Mouse (Mus musculus) neural tube, embryonic 14.5 days (tissue): ENCODE measurements around the gene Dcun1d4. TPM values are rescaled to one million over a fixed set of nuclear protein-coding genes. Genes with fewer than 3 reads are reported as not detected.
A peak's percentile ranks its signal among the peaks of the same experiment; 100 is the strongest.

Source experiments
- ATAC-seq: fragments of 200-750 bp; cut with Nextera tagmentation; 2 replicates; pipeline ENCODE4 v1.8.0; 2017; ENCODE audit warnings: low read depth, mild to moderate bottlenecking, moderate TSS enrichment, moderate library complexity
- H3K27ac ChIP-seq: fragments of 300-500 bp; sonication (generic); 2 replicates; pipeline ENCODE4 v1.5.1; 2014; ENCODE audit warnings: low read depth, mild to moderate bottlenecking, control low read depth, low read length, moderate library complexity, mixed read lengths
- H3K27me3 ChIP-seq: fragments of 300-500 bp; sonication (generic); 2 replicates; pipeline ENCODE4 v1.6.1; 2014; ENCODE audit warnings: low read length; ENCODE audit not compliant: control insufficient read depth, insufficient read depth
- H3K36me3 ChIP-seq: fragments of 300-500 bp; sonication (generic); 2 replicates; pipeline ENCODE4 v1.6.1; 2014; ENCODE audit warnings: low read length, mixed read lengths; ENCODE audit not compliant: control insufficient read depth, insufficient read depth
- H3K4me1 ChIP-seq: fragments of 300-500 bp; sonication (generic); 2 replicates; pipeline ENCODE4 v1.6.1; 2014; ENCODE audit warnings: low read length; ENCODE audit not compliant: control insufficient read depth, insufficient read depth
- H3K4me2 ChIP-seq: fragments of 300-500 bp; sonication (generic); 2 replicates; pipeline ENCODE4 v1.6.1; 2014; ENCODE audit warnings: mild to moderate bottlenecking, low read depth, low read length, control low read depth
- H3K4me3 ChIP-seq: fragments of 300-500 bp; sonication (generic); 2 replicates; pipeline ENCODE4 v1.5.1; 2014; ENCODE audit warnings: low read depth, low read length, control low read depth, mixed read lengths
- H3K9ac ChIP-seq: fragments of 300-500 bp; sonication (generic); replicated peaks from 2 replicates; pipeline ENCODE4 v1.6.1; 2014; ENCODE audit warnings: low read depth, mild to moderate bottlenecking, control low read depth, low read length, mixed read lengths
- H3K9me3 ChIP-seq: fragments of 300-500 bp; sonication (generic); 2 replicates; pipeline ENCODE4 v1.6.1; 2016; ENCODE audit warnings: low read length; ENCODE audit not compliant: control insufficient read depth
- WGBS: fragments of 180-500 bp; shearing (Covaris S2); extraction: QIAGEN DNeasy Blood & Tissue Kit; methylation state at CpG from one replicate; pipeline ENCODE4 v1.1.7; 2014; 5-methylcytosine and 5-hydroxymethylcytosine counted together
- polyA plus RNA-seq: library from polyadenylated mRNA; unstranded; fragments of >200 nt; fragmentation: Nextera tagmentation; extraction: Ambion mirVana; gene quantifications from 2 replicates; pipeline ENCODE4 v1.2.1, GENCODE M21; 2014

Dcun1d4 gene
- polyA plus RNA-seq, 1 experiment from 2014 or later, result 60.5 TPM

GRCm38 (mm10) chr5:73491074-73491836, 10.5 kb downstream of the Dcun1d4 start:
- Histone ChIP-seq H3K4me1 (peaks cover 9% of the 10 kb centered on the region), H3K27me3 (no peaks in the 10 kb centered on the region), H3K27ac (peak overlapping the region; percentile 95), H3K4me2 (peak overlapping the region; percentile 71), H3K9me3 (no peaks in the 10 kb centered on the region), H3K4me3 (peak overlapping the region; percentile 76), H3K9ac (peak overlapping the region; percentile 65), H3K36me3 (no peaks in the 10 kb centered on the region)
- ATAC-seq, result peak; percentile 50
- under 1% methylated on average over 44 of the region's 70 CpGs for WGBS

- Histone ChIP-seq H3K4me1 (peaks cover 9% of the 10 kb centered on the region), H3K9ac (peak overlapping the region; percentile 65), H3K4me3 (peak overlapping the region; percentile 76), H3K4me2 (peak overlapping the region; percentile 71), H3K27ac (peak overlapping the region; percentile 95), H3K27me3 (no peaks in the 10 kb centered on the region), H3K9me3 (no peaks in the 10 kb centered on the region), H3K36me3 (no peaks in the 10 kb centered on the region)
- ATAC-seq, result peak; percentile 73
- under 1% methylated on average over 53 of the region's 59 CpGs for WGBS
Observed at GRCm38 (mm10) chr5:73491837-73492720, 11.3 kb downstream of the Dcun1d4 start.

GRCm38 (mm10) chr5:73497401-73497800, 16.6 kb downstream of the Dcun1d4 start:
- no peaks in the 10 kb centered on the region for H3K9me3 ChIP-seq
- no peak for ATAC-seq
- peaks cover 6% of the 10 kb centered on the region for H3K4me1 ChIP-seq
- no peak overlapping the region for H3K27ac ChIP-seq
- no peak overlapping the region for H3K4me2 ChIP-seq
- no peaks in the 10 kb centered on the region for H3K36me3 ChIP-seq
- no peak overlapping the region for H3K9ac ChIP-seq
- H3K4me3 ChIP-seq, result no peak overlapping the region
- WGBS, result 80% methylated on average over 3 of the region's 3 CpGs
- no peaks in the 10 kb centered on the region for H3K27me3 ChIP-seq

- no peaks in the 10 kb centered on the region for H3K36me3 ChIP-seq
- H3K4me3 ChIP-seq, result no peak overlapping the region
- no peaks in the 10 kb centered on the region for H3K9me3 ChIP-seq
- H3K4me1 ChIP-seq, result no peaks in the 10 kb centered on the region
- H3K4me2 ChIP-seq, result no peak overlapping the region
- H3K9ac ChIP-seq, result no peak overlapping the region
- WGBS, result 63% methylated on average over 8 of the region's 8 CpGs
- ATAC-seq, result no peak
- H3K27ac ChIP-seq, result no peak overlapping the region
- H3K27me3 ChIP-seq, result no peaks in the 10 kb centered on the region
Observed at GRCm38 (mm10) chr5:73498559-73498958, 17.8 kb downstream of the Dcun1d4 start.

GRCm38 (mm10) chr5:73500867-73501440, 20.2 kb downstream of the Dcun1d4 start:
- H3K27me3 ChIP-seq, result no peaks in the 10 kb centered on the region
- 86% methylated on average over 7 of the region's 7 CpGs for WGBS
- no peak for ATAC-seq

GRCm38 (mm10) chr5:73502422-73502821, 21.6 kb downstream of the Dcun1d4 start:
- 93% methylated on average over 9 of the region's 9 CpGs for WGBS
- Histone ChIP-seq H3K4me1 (no peaks in the 10 kb centered on the region), H3K27me3 (no peaks in the 10 kb centered on the region), H3K4me3 (no peak overlapping the region), H3K4me2 (no peak overlapping the region), H3K9ac (no peak overlapping the region), H3K36me3 (no peaks in the 10 kb centered on the region), H3K27ac (no peak overlapping the region), H3K9me3 (no peaks in the 10 kb centered on the region)
- ATAC-seq, result no peak

More at GRCm38 (mm10) chr5:73500867-73501440, 20.2 kb downstream of the Dcun1d4 start:
- H3K4me1 ChIP-seq, result no peaks in the 10 kb centered on the region
- no peak overlapping the region for H3K9ac ChIP-seq
- H3K4me2 ChIP-seq, result no peak overlapping the region
- no peak overlapping the region for H3K27ac ChIP-seq
- no peaks in the 10 kb centered on the region for H3K9me3 ChIP-seq
- no peaks in the 10 kb centered on the region for H3K36me3 ChIP-seq
- H3K4me3 ChIP-seq, result no peak overlapping the region

GRCm38 (mm10) chr5:73503015-73503757, 22.4 kb downstream of the Dcun1d4 start:
- no peak overlapping the region for H3K4me2 ChIP-seq
- no peaks in the 10 kb centered on the region for H3K9me3 ChIP-seq
- no peak overlapping the region for H3K27ac ChIP-seq
- no peaks in the 10 kb centered on the region for H3K4me1 ChIP-seq
- no peaks in the 10 kb centered on the region for H3K27me3 ChIP-seq
- no peak; the same call in 1 of the 2 replicates for ATAC-seq
- no peak overlapping the region for H3K4me3 ChIP-seq
- 83% methylated on average over 12 of the region's 12 CpGs for WGBS
- H3K9ac ChIP-seq, result no peak overlapping the region
- no peaks in the 10 kb centered on the region for H3K36me3 ChIP-seq

- no peak overlapping the region for H3K9ac ChIP-seq
- no peaks in the 10 kb centered on the region for H3K4me1 ChIP-seq
- no peak overlapping the region for H3K27ac ChIP-seq
- no peaks in the 10 kb centered on the region for H3K9me3 ChIP-seq
- WGBS, result 84% methylated on average over 14 of the region's 14 CpGs
- H3K27me3 ChIP-seq, result no peaks in the 10 kb centered on the region
- peaks cover 22% of the 10 kb centered on the region for H3K36me3 ChIP-seq
- no peak overlapping the region for H3K4me2 ChIP-seq
- no peak for ATAC-seq
- no peak overlapping the region for H3K4me3 ChIP-seq
Observed at GRCm38 (mm10) chr5:73511074-73511473, 30.3 kb downstream of the Dcun1d4 start.
